Mouse (Mus musculus): ENCODE results near the gene Susd1. TPM values are rescaled to one million over a fixed set of nuclear protein-coding genes. Genes with fewer than 3 reads are reported as not detected.
A peak's percentile ranks its signal among the peaks of the same experiment; 100 is the strongest.

Susd1 gene
- polyA plus RNA-seq, 1 experiment from 2014 or later = 2.0 TPM

- H3K9me3 ChIP-seq (replicated peaks) = no peaks in the 10 kb centered on the region
- no peak overlapping the region for H3K4me3 ChIP-seq
- 2% methylated on average over 3 of the region's 3 CpGs for WGBS
Measured at GRCm38 (mm10) chr4:59340714-59341113, 97.7 kb downstream of the Susd1 start.

GRCm38 (mm10) chr4:59340046-59340445, 98.4 kb downstream of the Susd1 start:
- H3K4me3 ChIP-seq = no peak overlapping the region
- WGBS = 76% methylated on average over 5 of the region's 5 CpGs
- no peaks in the 10 kb centered on the region for H3K4me1 ChIP-seq
- no peaks in the 10 kb centered on the region for H3K27me3 ChIP-seq (ENCODE audit: low read depth, poor library complexity, severe bottlenecking)
- H3K36me3 ChIP-seq = no peaks in the 10 kb centered on the region
- no peaks in the 10 kb centered on the region for H3K9me3 ChIP-seq (replicated peaks)
- no peak overlapping the region for H3K27ac ChIP-seq
- no peak for DNase-seq (ENCODE audit: low spot score)

More at GRCm38 (mm10) chr4:59340714-59341113, 97.7 kb downstream of the Susd1 start:
- H3K36me3 ChIP-seq = no peaks in the 10 kb centered on the region
- H3K4me1 ChIP-seq = no peaks in the 10 kb centered on the region
- DNase-seq (ENCODE audit: low spot score) = peak; percentile 94
- no peak overlapping the region for H3K27ac ChIP-seq
- no peaks in the 10 kb centered on the region for H3K27me3 ChIP-seq (ENCODE audit: low read depth, poor library complexity, severe bottlenecking)

GRCm38 (mm10) chr4:59338896-59339535, 99.4 kb downstream of the Susd1 start:
- WGBS = 96% methylated on average over 8 of the region's 8 CpGs
- no peaks in the 10 kb centered on the region for H3K27me3 ChIP-seq (ENCODE audit: low read depth, poor library complexity, severe bottlenecking)
- no peak overlapping the region for H3K27ac ChIP-seq
- H3K4me3 ChIP-seq = no peak overlapping the region
- no peak for DNase-seq (ENCODE audit: low spot score)
- H3K4me1 ChIP-seq = no peaks in the 10 kb centered on the region
- no peaks in the 10 kb centered on the region for H3K9me3 ChIP-seq (replicated peaks)
- no peaks in the 10 kb centered on the region for H3K36me3 ChIP-seq

GRCm38 (mm10) chr4:59337533-59337885, 100.9 kb downstream of the Susd1 start:
- no peak overlapping the region for H3K4me3 ChIP-seq
- no peaks in the 10 kb centered on the region for H3K4me1 ChIP-seq
- H3K27me3 ChIP-seq (ENCODE audit: low read depth, poor library complexity, severe bottlenecking) = no peaks in the 10 kb centered on the region
- no peaks in the 10 kb centered on the region for H3K9me3 ChIP-seq (replicated peaks)
- WGBS = 93% methylated on average over 6 of the region's 6 CpGs
- no peak for DNase-seq (ENCODE audit: low spot score)
- no peaks in the 10 kb centered on the region for H3K36me3 ChIP-seq
- no peak overlapping the region for H3K27ac ChIP-seq

- WGBS = 92% methylated on average over 11 of the region's 11 CpGs
- Histone ChIP-seq H3K27me3 (ENCODE audit: low read depth, poor library complexity, severe bottlenecking) (no peaks in the 10 kb centered on the region), H3K27ac (no peak overlapping the region), H3K9me3 (replicated peaks) (no peaks in the 10 kb centered on the region), H3K4me1 (peaks cover 2% of the 10 kb centered on the region), H3K36me3 (no peaks in the 10 kb centered on the region), H3K4me3 (no peak overlapping the region)
- DNase-seq (ENCODE audit: low spot score) = no peak
Measured at GRCm38 (mm10) chr4:59336846-59337532, 101.4 kb downstream of the Susd1 start.

DNA sequence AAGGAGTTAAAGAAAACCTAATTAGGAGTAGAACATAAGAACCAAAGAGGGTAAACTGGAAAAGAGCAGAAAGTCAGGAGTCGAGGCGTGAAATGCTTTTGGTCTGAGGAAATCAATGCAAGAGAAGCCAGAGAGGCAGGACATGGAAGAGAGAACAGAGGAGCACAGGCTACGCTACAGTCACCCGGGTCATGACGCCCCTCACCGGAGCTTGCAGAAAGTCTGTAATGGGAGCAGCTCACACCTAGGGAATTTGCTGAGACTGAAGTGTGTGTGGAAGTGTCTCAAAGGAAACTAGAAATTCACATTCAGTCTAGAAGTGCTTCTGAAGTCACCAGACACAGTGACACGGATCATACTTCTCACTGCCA, 102.0 kb downstream of the Susd1 start:
- no peaks in the 10 kb centered on the region for H3K9me3 ChIP-seq (replicated peaks)
- H3K27ac ChIP-seq = no peak overlapping the region
- H3K27me3 ChIP-seq (ENCODE audit: low read depth, poor library complexity, severe bottlenecking) = no peaks in the 10 kb centered on the region
- DNase-seq (ENCODE audit: low spot score) = no peak
- 90% methylated on average over 7 of the region's 7 CpGs for WGBS
- peaks cover 8% of the 10 kb centered on the region for H3K4me1 ChIP-seq
- no peak overlapping the region for H3K4me3 ChIP-seq
- no peaks in the 10 kb centered on the region for H3K36me3 ChIP-seq

DNA sequence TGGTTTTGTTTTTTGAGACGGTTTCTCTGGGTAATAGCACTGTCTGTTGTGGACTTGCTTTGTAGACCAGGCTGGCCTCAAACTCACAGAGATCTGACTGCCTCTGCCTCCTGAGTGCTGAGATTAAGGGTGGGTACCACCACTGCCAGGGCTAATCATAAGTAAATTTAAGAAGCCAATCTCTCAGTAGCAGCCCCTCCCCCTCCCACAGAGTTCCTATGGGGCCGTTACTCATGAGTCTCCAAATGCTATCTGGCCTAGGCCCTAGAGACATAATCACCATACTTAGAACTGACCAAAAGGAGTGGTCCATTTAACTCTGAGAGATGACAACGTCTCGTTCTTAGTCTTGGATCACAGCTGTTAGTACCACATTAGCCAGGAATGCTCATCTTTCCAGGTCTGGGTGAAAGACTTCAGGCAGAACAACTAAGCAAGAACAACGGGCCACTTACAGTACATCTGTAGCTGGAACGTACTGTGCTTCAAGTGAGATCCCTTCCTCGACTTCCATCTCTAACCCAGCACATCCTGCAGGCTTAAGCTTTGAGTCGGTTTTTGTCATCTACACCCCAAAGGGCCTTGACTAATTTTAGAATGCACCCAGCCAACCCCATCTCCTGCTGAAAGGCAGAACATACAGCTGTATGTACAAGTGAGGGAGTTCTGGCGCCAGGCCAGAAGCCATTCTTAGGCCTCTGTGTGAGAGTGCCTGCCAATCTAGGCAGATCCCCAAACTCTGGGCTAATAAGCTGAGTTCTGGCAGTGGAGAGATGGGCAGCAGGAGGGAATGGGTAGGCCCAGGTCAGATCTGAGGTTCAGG, 102.6 kb downstream of the Susd1 start:
- 93% methylated on average over 9 of the region's 9 CpGs for WGBS
- H3K9me3 ChIP-seq (replicated peaks) = no peaks in the 10 kb centered on the region
- H3K36me3 ChIP-seq = no peaks in the 10 kb centered on the region
- peaks cover 12% of the 10 kb centered on the region for H3K4me1 ChIP-seq
- no peak overlapping the region for H3K4me3 ChIP-seq
- DNase-seq (ENCODE audit: low spot score) = no peak
- no peaks in the 10 kb centered on the region for H3K27me3 ChIP-seq (ENCODE audit: low read depth, poor library complexity, severe bottlenecking)
- H3K27ac ChIP-seq = no peak overlapping the region

DNA sequence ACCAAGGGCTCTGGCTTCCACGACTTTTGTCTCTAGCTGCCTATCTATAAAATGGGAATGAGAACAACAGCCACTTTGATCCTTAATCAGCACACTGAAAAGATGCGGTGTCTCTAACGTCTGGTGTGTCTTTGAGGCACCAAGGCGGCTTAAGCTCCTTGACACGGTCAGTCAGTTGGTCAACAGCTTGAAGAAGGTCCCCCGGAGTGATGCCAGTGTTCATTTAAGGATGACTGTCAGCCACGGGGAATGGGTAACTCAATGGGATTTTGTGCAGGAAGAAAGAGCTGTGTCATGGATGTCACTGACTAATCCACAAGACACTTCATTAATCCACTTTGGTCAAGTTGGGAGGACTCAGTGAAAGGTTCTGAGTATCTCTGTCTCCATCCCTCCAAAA, 103.3 kb downstream of the Susd1 start:
- 89% methylated on average over 7 of the region's 7 CpGs for WGBS
- DNase-seq (ENCODE audit: low spot score) = no peak
- no peaks in the 10 kb centered on the region for H3K9me3 ChIP-seq (replicated peaks)
- no peak overlapping the region for H3K27ac ChIP-seq
- no peaks in the 10 kb centered on the region for H3K36me3 ChIP-seq
- H3K4me1 ChIP-seq = peaks cover 12% of the 10 kb centered on the region
- no peak overlapping the region for H3K4me3 ChIP-seq
- no peaks in the 10 kb centered on the region for H3K27me3 ChIP-seq (ENCODE audit: low read depth, poor library complexity, severe bottlenecking)

DNA sequence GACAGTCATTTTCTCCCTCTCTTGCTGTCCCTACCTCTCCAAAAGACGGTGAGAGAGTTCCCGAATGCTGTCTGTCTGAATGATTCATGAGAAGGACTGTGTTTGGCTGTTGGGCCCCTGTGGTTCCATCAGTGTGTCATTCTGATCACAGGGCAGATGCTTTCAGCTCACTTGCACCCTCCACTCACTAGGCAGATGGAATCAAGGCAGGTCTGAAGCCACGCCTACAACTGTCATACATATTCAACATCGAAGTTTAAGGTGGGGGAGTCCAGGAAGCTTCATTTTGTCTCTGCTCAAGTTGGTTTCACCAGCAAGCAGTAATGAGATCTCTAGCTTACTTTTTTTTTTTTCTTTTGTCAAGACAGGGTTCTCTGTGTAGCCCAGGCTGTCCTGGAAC, 104.2 kb downstream of the Susd1 start:
- no peaks in the 10 kb centered on the region for H3K9me3 ChIP-seq (replicated peaks)
- H3K27ac ChIP-seq = no peak overlapping the region
- H3K27me3 ChIP-seq (ENCODE audit: low read depth, poor library complexity, severe bottlenecking) = no peaks in the 10 kb centered on the region
- WGBS = 92% methylated on average over 4 of the region's 4 CpGs
- H3K4me3 ChIP-seq = no peak overlapping the region
- peaks cover 15% of the 10 kb centered on the region for H3K4me1 ChIP-seq
- H3K36me3 ChIP-seq = no peaks in the 10 kb centered on the region
- no peak for DNase-seq (ENCODE audit: low spot score)

DNA sequence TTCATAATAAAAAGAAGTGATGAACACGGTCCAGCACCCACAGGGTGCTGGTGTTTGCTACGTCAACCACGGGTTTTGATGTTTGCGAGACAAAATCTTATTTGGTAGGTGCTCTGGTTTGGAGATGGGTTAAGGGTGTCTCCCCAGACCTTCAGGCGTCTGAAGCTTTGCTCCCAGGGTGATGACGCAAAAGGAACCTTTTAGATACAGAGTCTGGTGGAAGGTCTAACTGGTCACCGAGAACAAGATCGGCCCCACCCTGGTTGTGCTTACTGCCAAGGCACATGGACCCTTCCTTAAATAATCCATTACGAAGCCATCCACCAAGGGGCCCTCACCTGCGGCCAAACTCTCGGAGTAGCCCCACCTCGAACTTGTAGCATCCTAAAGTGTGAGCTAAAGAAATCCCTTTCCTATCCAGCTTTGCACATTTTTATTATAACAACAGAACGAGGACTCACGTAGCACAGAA, 105.0 kb downstream of the Susd1 start:
- Histone ChIP-seq H3K36me3 (no peaks in the 10 kb centered on the region), H3K27me3 (ENCODE audit: low read depth, poor library complexity, severe bottlenecking) (no peaks in the 10 kb centered on the region), H3K4me1 (peaks cover 15% of the 10 kb centered on the region), H3K9me3 (replicated peaks) (no peaks in the 10 kb centered on the region), H3K4me3 (no peak overlapping the region), H3K27ac (no peak overlapping the region)
- WGBS = 95% methylated on average over 14 of the region's 14 CpGs
- DNase-seq (ENCODE audit: low spot score) = no peak

- Histone ChIP-seq H3K36me3 (no peaks in the 10 kb centered on the region), H3K9me3 (replicated peaks) (no peaks in the 10 kb centered on the region), H3K4me3 (no peak overlapping the region), H3K27me3 (ENCODE audit: low read depth, poor library complexity, severe bottlenecking) (no peaks in the 10 kb centered on the region), H3K27ac (no peak overlapping the region), H3K4me1 (peaks cover 15% of the 10 kb centered on the region)
- DNase-seq (ENCODE audit: low spot score) = no peak
- 93% methylated on average over 9 of the region's 9 CpGs for WGBS
Measured at GRCm38 (mm10) chr4:59332691-59333423, 105.6 kb downstream of the Susd1 start.

DNA sequence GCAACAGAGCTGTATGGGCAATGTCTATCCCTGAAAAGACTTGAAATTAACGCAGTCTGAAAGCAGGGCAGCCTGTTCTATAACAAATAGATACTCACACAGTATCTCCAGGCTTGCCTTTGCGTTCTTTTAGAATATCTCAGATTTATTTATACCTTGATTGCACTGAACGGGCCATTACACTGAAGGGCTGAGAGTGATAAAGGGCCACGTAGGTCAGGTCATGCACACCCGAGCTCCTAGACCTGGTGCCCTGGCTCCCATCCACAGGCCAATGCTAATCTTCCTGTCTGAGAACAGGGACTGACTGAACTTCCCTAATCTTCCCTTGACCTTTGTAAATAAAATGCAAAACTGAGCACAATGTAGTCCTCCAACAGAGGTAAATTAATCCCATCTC, 106.3 kb downstream of the Susd1 start:
- no peak for DNase-seq (ENCODE audit: low spot score)
- no peaks in the 10 kb centered on the region for H3K27me3 ChIP-seq (ENCODE audit: low read depth, poor library complexity, severe bottlenecking)
- no peaks in the 10 kb centered on the region for H3K9me3 ChIP-seq (replicated peaks)
- no peak overlapping the region for H3K4me3 ChIP-seq
- H3K27ac ChIP-seq = peak overlapping the region; percentile 67; the same call in 1 of the 2 replicates
- no peaks in the 10 kb centered on the region for H3K36me3 ChIP-seq
- H3K4me1 ChIP-seq = peaks cover 15% of the 10 kb centered on the region
- WGBS = 75% methylated on average over 5 of the region's 5 CpGs
